Mouse (Mus musculus) embryonic fibroblast, embryonic 13.5 days (primary cell): ENCODE data around the gene Mrps24. TPM values are rescaled to one million over a fixed set of nuclear protein-coding genes. Genes with fewer than 3 reads are reported as not detected.

Source experiments
- H3K27ac ChIP-seq: 2 replicates; pipeline ENCODE4 v1.5.1; 2012; ENCODE audit warnings: low read length, control low read depth, inconsistent platforms; ENCODE audit not compliant: insufficient read depth
- H3K4me1 ChIP-seq: 2 replicates; pipeline ENCODE4 v1.6.1; 2011; ENCODE audit warnings: low read length; ENCODE audit not compliant: control insufficient read depth, insufficient read depth
- H3K4me3 ChIP-seq: 2 replicates; pipeline ENCODE4 v1.5.1; 2011; ENCODE audit warnings: mild to moderate bottlenecking, control low read depth, low read length; ENCODE audit not compliant: insufficient read depth
- CTCF ChIP-seq: IDR thresholded peaks from 2 replicates; pipeline ENCODE4 v1.5.1; 2011; ENCODE audit warnings: mild to moderate bottlenecking, control low read depth, low read length, moderate library complexity, borderline replicate concordance; ENCODE audit not compliant: insufficient read depth
- POLR2A ChIP-seq: IDR thresholded peaks from 2 replicates; pipeline ENCODE4 v1.6.1; 2011; ENCODE audit warnings: low read depth, mild to moderate bottlenecking, control low read depth, low read length, moderate library complexity
- polyA plus RNA-seq: library from polyadenylated mRNA; stranded (reverse); fragments of >200 nt; gene quantifications from 2 replicates; pipeline ENCODE4 v1.2.4, GENCODE M21; 2011; ENCODE audit warnings: low read depth; ENCODE audit not compliant: missing spikeins, insufficient read length

The Mrps24 gene
- polyA plus RNA-seq, 1 experiment: 41.9 TPM

DNA sequence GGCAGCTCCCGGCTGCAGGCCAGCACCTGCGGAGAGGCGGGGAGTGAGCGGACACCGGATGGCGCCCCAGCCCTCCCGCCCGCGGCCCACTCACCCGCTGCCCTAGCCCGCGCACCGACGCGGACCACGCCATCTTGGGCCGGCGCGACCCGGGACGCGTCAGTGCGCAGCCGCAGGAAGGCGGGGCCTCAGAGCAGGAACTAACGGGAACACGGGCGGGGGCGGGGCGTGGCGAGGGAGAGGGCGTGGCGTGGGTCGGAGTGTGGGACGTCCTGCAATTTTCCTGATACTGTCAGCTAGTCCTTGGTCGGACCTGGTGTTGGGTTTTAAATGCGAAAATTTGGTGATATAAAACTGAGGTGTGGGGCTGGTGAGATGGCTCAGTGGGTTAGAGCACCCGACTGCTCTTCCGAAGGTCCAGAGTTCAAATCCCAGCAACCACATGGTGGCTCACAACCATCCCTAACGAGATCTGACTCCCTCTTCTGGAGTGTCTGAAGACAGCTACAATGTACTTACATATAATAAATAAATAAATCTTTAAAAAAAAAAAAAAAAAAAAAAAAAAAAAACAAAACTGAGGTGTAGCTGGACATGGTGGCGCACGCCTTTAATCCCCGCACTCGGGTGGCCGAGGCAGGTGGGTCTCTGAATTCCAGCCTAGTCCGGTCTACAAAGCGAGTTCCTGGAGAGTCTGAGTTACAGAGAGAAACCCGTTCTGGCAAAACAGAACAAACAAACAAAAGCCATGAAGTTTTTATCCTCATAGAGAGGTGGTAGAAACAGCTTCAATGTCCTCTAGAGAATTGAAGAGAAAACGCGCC, 7.7 kb downstream of the Mrps24 start:
- TF ChIP-seq CTCF: no peak
- peak; percentile 96 for TF ChIP-seq POLR2A
- H3K27ac ChIP-seq: no peak overlapping the region
- H3K4me1 ChIP-seq: peaks cover 3% of the 10 kb centered on the region; the same call in 1 of the 2 replicates
- H3K4me3 ChIP-seq: peak overlapping the region; percentile 76

DNA sequence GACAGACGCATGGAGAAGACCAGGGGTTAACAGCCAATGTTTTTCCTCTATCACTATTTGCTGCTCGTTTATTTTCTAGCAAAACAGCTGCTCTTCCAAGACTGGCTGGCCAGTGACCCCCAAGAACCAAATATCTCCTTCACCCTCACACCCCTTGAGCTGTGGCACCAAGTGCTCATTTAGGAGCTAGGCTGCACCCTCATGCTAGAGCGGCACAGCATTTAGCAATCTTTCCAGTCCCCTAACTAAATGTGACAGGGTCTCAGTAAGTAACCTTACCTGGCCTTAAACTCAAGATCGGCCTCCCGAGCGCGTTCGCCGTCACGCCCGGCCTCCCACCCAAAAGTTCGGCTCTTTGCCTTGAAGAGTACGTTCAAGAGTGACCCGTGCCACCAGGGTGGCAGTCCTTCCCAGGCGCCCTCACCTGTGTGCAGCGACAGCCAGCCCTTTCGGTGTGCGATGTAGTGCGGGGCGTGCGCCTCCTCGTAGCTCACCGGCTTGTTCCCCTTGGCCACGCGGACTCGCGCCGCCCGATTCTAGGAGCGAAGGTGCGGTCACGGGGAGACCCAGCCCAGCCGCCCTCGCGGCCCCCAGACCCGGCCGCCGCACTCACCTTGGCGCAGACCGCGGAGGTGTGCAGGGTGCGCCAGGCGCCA, 8.5 kb downstream of the Mrps24 start:
- TF ChIP-seq CTCF: no peak
- no peak for TF ChIP-seq POLR2A
- H3K27ac ChIP-seq: no peak overlapping the region
- H3K4me1 ChIP-seq: peaks cover 3% of the 10 kb centered on the region; the same call in 1 of the 2 replicates
- peak overlapping the region; percentile 76 for H3K4me3 ChIP-seq

DNA sequence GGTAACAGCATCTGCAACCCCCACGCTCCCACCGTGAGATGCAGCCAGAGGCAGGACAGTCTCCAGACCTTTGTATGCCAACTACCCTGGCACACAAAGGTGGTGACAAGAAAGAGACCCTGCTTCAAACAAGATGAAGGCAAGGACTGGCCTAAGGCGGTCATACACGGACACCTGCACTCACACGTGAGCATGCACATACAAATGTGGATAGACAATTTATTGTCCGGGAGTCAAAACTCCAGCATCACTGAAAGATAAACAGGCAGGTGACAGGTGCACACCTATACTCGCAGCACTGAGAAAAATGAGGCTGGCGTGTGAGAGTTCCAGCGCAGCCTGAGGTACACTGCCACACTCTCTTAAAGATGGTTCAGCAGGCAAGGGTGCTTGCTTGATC, 9.5 kb downstream of the Mrps24 start:
- no peak overlapping the region for H3K4me3 ChIP-seq
- TF ChIP-seq POLR2A (no peak), CTCF (no peak)
- peaks cover 3% of the 10 kb centered on the region; the same call in 1 of the 2 replicates for H3K4me1 ChIP-seq
- H3K27ac ChIP-seq: no peak overlapping the region

DNA sequence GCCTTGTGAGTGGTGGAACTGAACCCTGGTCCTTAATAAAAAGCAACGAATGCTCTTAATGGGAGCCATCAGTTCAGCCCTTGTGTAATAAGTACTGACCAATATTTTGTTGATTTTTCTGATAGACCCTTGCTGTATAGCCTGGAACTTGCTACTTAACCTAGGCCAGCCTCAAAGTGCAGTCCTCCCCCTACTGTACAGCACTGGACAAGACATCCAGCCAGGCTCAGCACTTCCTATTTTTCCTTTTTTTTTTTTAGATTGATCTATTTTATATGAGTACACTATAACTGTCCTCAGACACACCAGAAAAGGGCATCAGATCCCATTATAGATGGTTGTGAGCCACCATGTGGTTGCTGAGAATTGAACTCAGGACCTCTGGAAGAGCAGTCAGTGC, 12.1 kb downstream of the Mrps24 start:
- H3K27ac ChIP-seq: no peak overlapping the region
- peaks cover 3% of the 10 kb centered on the region; the same call in 1 of the 2 replicates for H3K4me1 ChIP-seq
- H3K4me3 ChIP-seq: no peak overlapping the region
- TF ChIP-seq CTCF (no peak), POLR2A (no peak)

DNA sequence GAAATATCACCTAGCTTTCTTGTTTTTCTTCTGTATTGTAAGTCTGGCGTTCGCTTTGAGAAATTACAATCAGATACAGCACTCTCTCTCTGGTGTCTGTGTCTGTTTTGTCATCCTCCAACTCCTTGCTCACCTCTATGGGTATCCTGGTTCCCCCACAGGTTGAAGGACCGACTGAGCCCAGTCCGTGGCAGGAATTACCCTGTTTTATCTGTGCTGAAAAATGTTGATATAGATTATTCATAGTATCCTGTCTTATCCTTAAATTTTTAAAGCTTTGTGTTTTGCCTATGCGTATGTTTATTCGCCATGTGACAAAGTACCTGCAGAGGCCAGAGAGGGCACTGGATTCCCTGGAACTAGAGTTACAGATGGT, 12.5 kb downstream of the Mrps24 start:
- H3K27ac ChIP-seq: no peak overlapping the region
- peaks cover 3% of the 10 kb centered on the region; the same call in 1 of the 2 replicates for H3K4me1 ChIP-seq
- no peak for TF ChIP-seq POLR2A
- TF ChIP-seq CTCF: no peak
- no peak overlapping the region for H3K4me3 ChIP-seq

DNA sequence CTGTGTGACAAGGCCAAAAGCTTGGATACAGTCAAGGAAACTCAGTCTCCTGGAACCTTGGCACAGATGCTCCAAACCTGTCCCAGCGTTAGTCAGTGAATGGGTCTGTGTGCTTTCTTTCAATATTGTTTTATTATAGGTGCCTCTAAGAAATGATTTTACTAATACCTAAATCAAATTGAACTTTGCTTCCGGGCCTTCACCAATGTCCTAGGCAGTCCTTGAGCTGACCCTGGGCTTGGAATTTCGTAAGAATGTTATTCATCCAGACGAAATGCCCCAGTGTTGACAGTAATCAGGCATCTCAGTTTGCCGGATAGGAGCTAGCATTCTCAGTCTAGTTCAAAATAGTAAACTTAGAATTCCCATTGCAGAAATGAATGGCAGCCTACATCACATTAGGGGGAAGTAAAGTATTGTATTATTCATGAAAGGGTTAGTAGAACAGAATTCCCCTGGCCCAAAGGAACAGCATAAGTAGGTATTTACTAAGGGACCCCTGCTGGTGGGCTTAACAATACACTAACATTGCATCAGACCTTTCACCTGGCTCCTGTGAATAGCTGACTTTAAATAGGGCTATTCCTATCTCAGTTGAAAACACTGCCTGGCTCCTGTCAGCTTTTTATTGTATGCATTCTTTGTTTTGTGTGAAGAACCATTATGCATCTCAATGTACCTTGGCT, 13.1 kb downstream of the Mrps24 start:
- TF ChIP-seq POLR2A (no peak), CTCF (no peak)
- H3K27ac ChIP-seq: no peak overlapping the region
- H3K4me1 ChIP-seq: peaks cover 3% of the 10 kb centered on the region; the same call in 1 of the 2 replicates

DNA sequence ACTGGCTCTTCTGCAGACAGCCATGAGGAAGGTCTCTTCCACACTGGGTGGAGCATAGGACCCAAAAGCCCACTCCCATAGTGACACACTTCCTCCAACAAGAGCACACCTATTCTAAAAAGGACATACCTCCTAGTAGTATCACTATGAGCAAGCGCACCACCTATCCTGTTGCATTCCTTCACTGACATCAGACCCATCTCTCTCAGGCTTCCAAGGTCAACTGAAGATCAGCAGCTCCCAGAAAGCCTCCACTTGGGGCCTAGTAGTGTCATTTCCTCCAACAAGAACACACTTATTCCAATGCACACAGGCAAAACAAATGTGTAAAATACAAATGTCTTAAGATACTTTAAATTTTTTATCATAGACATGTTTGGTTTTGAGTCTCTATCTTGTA, 13.7 kb downstream of the Mrps24 start:
- no peak for TF ChIP-seq CTCF
- no peak for TF ChIP-seq POLR2A
- no peak overlapping the region for H3K27ac ChIP-seq
- no peak overlapping the region for H3K4me3 ChIP-seq
- H3K4me1 ChIP-seq: peaks cover 3% of the 10 kb centered on the region; the same call in 1 of the 2 replicates

More for the DNA sequence above, 13.1 kb downstream of the Mrps24 start:
- no peak overlapping the region for H3K4me3 ChIP-seq

DNA sequence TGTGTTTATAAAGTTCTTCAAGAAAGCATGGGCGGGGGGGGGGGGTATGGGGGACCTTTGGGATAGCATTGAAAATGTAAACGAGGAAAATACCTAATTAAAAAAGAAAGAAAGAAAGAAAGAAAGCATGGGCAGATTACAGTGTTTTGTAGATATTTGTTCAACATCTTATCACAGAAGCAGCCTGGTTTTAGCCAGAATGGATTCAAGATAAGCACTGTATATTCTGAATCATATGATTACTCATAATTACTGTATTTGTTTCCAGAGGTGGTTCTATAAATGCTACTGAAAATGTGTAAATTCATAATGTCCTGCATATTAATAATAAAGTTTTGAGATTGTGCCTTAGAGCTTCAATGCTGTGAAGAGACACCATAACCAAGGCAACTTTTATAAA, 14.2 kb downstream of the Mrps24 start:
- TF ChIP-seq POLR2A: no peak
- TF ChIP-seq CTCF: no peak
- no peak overlapping the region for H3K4me3 ChIP-seq
- no peak overlapping the region for H3K27ac ChIP-seq
- H3K4me1 ChIP-seq: peaks cover 3% of the 10 kb centered on the region; the same call in 1 of the 2 replicates

DNA sequence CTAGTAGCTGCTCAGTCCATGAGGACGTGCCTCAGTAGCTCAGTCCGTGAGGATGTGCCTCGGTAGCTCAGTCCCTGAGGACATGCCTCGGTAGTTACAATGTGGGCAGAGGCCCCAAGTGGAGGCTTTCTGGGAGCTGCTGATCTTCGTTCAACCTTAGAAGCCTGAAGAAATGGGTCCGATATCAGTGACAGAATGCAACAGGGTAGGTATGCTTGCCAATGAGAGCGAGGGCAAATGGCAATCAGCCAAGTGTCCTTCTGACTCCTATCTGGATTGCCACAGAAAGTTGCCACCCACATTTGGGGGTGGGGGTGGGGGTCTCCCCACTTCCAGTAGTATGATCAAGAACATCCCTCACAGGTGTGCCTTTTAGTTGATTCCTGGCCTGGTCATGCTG, 14.7 kb downstream of the Mrps24 start:
- no peak overlapping the region for H3K27ac ChIP-seq
- H3K4me1 ChIP-seq: peaks cover under 1% of the 10 kb centered on the region; the same call in 1 of the 2 replicates
- H3K4me3 ChIP-seq: no peak overlapping the region
- TF ChIP-seq POLR2A: no peak
- no peak for TF ChIP-seq CTCF

DNA sequence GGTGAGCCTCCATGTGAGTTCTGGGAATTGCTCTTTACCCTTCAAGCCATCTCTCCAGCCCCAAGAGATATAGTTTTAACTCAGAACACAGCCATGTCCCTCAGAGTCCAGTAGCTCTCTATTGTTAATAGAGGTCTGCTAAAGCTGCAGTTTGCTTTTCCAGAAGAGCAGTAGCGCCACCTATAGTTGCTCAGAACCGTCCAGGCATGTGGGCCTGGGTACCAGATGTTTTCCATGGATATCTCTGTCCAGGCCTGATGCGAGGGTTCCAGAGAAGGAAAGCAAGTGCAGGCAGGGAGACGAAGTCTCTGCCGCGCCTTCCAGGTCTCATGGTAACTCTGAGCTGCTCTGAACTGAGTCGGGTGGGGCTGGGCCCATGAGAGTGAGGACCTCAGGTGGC, 23.7 kb downstream of the Mrps24 start:
- TF ChIP-seq POLR2A: no peak
- peak; percentile 37; the same call in 1 of the 2 replicates for TF ChIP-seq CTCF
- H3K27ac ChIP-seq: no peak overlapping the region

More for the DNA sequence above, 23.7 kb downstream of the Mrps24 start:
- Histone ChIP-seq H3K4me3 (no peak overlapping the region), H3K4me1 (no peaks in the 10 kb centered on the region)
